Mouse (Mus musculus) hindbrain, embryonic 12.5 days (tissue): ENCODE data around the gene Aak1. TPM values are rescaled to one million over a fixed set of nuclear protein-coding genes. Genes with fewer than 3 reads are reported as not detected.
"Not testable (repeated sequence)": the region's sequence is repeated elsewhere in the genome, so short reads cannot be mapped to it uniquely, and the experiment has no call there.

Experiments
- ATAC-seq: fragments of 200-750 bp; cut with Nextera tagmentation; 2 replicates; pipeline ENCODE4 v1.8.0; 2017; ENCODE audit warnings: moderate TSS enrichment; ENCODE audit not compliant: low FRiP score
- H3K27ac ChIP-seq: fragments of 300-500 bp; sonication (generic); 2 replicates; pipeline ENCODE4 v1.5.1; 2016; ENCODE audit warnings: mild to moderate bottlenecking
- H3K27me3 ChIP-seq: fragments of 300-500 bp; sonication (generic); 2 replicates; pipeline ENCODE4 v1.6.1; 2016; ENCODE audit warnings: mild to moderate bottlenecking
- H3K36me3 ChIP-seq: fragments of 300-500 bp; sonication (generic); 2 replicates; pipeline ENCODE4 v1.6.1; 2016; ENCODE audit warnings: mild to moderate bottlenecking
- H3K4me1 ChIP-seq: fragments of 300-500 bp; sonication (generic); 2 replicates; pipeline ENCODE4 v1.6.1; 2016
- H3K4me2 ChIP-seq: fragments of 300-500 bp; sonication (generic); replicated peaks from 2 replicates; pipeline ENCODE4 v1.6.1; 2016; ENCODE audit warnings: mild to moderate bottlenecking
- H3K4me3 ChIP-seq: fragments of 300-500 bp; sonication (generic); 2 replicates; pipeline ENCODE4 v1.5.1; 2016; ENCODE audit warnings: mild to moderate bottlenecking
- H3K9ac ChIP-seq: fragments of 300-500 bp; sonication (generic); 2 replicates; pipeline ENCODE4 v1.6.1; 2016; ENCODE audit warnings: mild to moderate bottlenecking, moderate library complexity
- H3K9me3 ChIP-seq: fragments of 300-500 bp; sonication (generic); replicated peaks from 2 replicates; pipeline ENCODE4 v1.6.1; 2016; ENCODE audit warnings: mild to moderate bottlenecking
- WGBS: fragments of 180-500 bp; shearing (Covaris S2); methylation state at CpG from one replicate; pipeline ENCODE4 v1.1.7; 2016; 5-methylcytosine and 5-hydroxymethylcytosine counted together
- polyA plus RNA-seq: library from polyadenylated mRNA; unstranded; fragments of >200 nt; fragmentation: Nextera tagmentation; extraction: Ambion mirVana; gene quantifications from 2 replicates; pipeline ENCODE4 v1.2.1, GENCODE M21; 2016

The Aak1 gene
- polyA plus RNA-seq, 1 experiment from 2014 or later: 37.0 TPM

GRCm38 (mm10) chr6:86874711-86875375 is 25.5 kb downstream of the Aak1 start:
- no peak overlapping the region for H3K27ac ChIP-seq
- no peaks in the 10 kb centered on the region for H3K27me3 ChIP-seq
- no peak overlapping the region for H3K9ac ChIP-seq
- no peak for ATAC-seq
- no peaks in the 10 kb centered on the region for H3K4me1 ChIP-seq
- no peaks in the 10 kb centered on the region for H3K9me3 ChIP-seq
- WGBS: 86% methylated on average over 6 of the region's 6 CpGs
- H3K4me2 ChIP-seq: no peak overlapping the region
- no peaks in the 10 kb centered on the region for H3K36me3 ChIP-seq
- no peak overlapping the region for H3K4me3 ChIP-seq

- Histone ChIP-seq H3K4me1 (no peaks in the 10 kb centered on the region), H3K4me2 (no peak overlapping the region), H3K36me3 (no peaks in the 10 kb centered on the region), H3K27ac (no peak overlapping the region), H3K9me3 (no peaks in the 10 kb centered on the region), H3K9ac (no peak overlapping the region), H3K4me3 (no peak overlapping the region), H3K27me3 (no peaks in the 10 kb centered on the region)
- no peak for ATAC-seq
- WGBS: 5% methylated on average over 1 of the region's 1 CpGs
These were observed 27.1 kb downstream of the Aak1 start for GRCm38 (mm10) chr6:86876451-86876850.

- H3K9me3 ChIP-seq, H3K4me2 ChIP-seq, H3K27me3 ChIP-seq, H3K36me3 ChIP-seq, H3K4me3 ChIP-seq, H3K9ac ChIP-seq, H3K27ac ChIP-seq, ATAC-seq, H3K4me1 ChIP-seq: not testable (repeated sequence)
- 85% methylated on average over 3 of the region's 3 CpGs for WGBS
These were observed 29.3 kb downstream of the Aak1 start for GRCm38 (mm10) chr6:86878656-86879055.

- no peak overlapping the region for H3K4me3 ChIP-seq
- 96% methylated on average over 4 of the region's 4 CpGs for WGBS
- H3K4me1 ChIP-seq: no peaks in the 10 kb centered on the region
- no peaks in the 10 kb centered on the region for H3K9me3 ChIP-seq
- no peak overlapping the region for H3K4me2 ChIP-seq
- no peak overlapping the region for H3K27ac ChIP-seq
- no peak for ATAC-seq
- no peaks in the 10 kb centered on the region for H3K27me3 ChIP-seq
- H3K36me3 ChIP-seq: no peaks in the 10 kb centered on the region
- H3K9ac ChIP-seq: no peak overlapping the region
These were observed 30.0 kb downstream of the Aak1 start for GRCm38 (mm10) chr6:86879314-86879713.

GRCm38 (mm10) chr6:86884230-86884629 is 34.9 kb downstream of the Aak1 start:
- Histone ChIP-seq H3K27me3 (no peaks in the 10 kb centered on the region), H3K9me3 (no peaks in the 10 kb centered on the region), H3K27ac (no peak overlapping the region), H3K36me3 (no peaks in the 10 kb centered on the region), H3K9ac (no peak overlapping the region), H3K4me1 (no peaks in the 10 kb centered on the region), H3K4me3 (no peak overlapping the region), H3K4me2 (no peak overlapping the region)
- WGBS: 82% methylated on average over 2 of the region's 2 CpGs
- ATAC-seq: no peak

- Histone ChIP-seq H3K9me3 (no peaks in the 10 kb centered on the region), H3K4me1 (no peaks in the 10 kb centered on the region), H3K27ac (no peak overlapping the region), H3K27me3 (no peaks in the 10 kb centered on the region), H3K4me2 (no peak overlapping the region), H3K4me3 (no peak overlapping the region), H3K9ac (no peak overlapping the region), H3K36me3 (no peaks in the 10 kb centered on the region)
- no peak for ATAC-seq
- WGBS: 86% methylated on average over 6 of the region's 6 CpGs
These were observed 35.4 kb downstream of the Aak1 start for GRCm38 (mm10) chr6:86884746-86885145.

- H3K9me3 ChIP-seq: no peaks in the 10 kb centered on the region
These were observed 36.7 kb downstream of the Aak1 start for GRCm38 (mm10) chr6:86885816-86886529.

GRCm38 (mm10) chr6:86886803-86887202 is 37.5 kb downstream of the Aak1 start:
- 68% methylated on average over 4 of the region's 4 CpGs for WGBS
- ATAC-seq: no peak
- Histone ChIP-seq H3K27ac (no peak overlapping the region), H3K36me3 (no peaks in the 10 kb centered on the region), H3K4me2 (no peak overlapping the region), H3K9me3 (no peaks in the 10 kb centered on the region), H3K9ac (no peak overlapping the region), H3K4me1 (no peaks in the 10 kb centered on the region), H3K4me3 (no peak overlapping the region), H3K27me3 (no peaks in the 10 kb centered on the region)

More at GRCm38 (mm10) chr6:86885816-86886529, 36.7 kb downstream of the Aak1 start:
- no peak overlapping the region for H3K4me3 ChIP-seq
- no peak overlapping the region for H3K4me2 ChIP-seq
- no peaks in the 10 kb centered on the region for H3K27me3 ChIP-seq
- H3K36me3 ChIP-seq: no peaks in the 10 kb centered on the region
- WGBS: 85% methylated on average over 6 of the region's 6 CpGs
- H3K9ac ChIP-seq: no peak overlapping the region
- no peak overlapping the region for H3K27ac ChIP-seq
- no peak for ATAC-seq
- H3K4me1 ChIP-seq: no peaks in the 10 kb centered on the region

GRCm38 (mm10) chr6:86897520-86897919 is 48.2 kb downstream of the Aak1 start:
- no peaks in the 10 kb centered on the region for H3K36me3 ChIP-seq
- no peak overlapping the region for H3K9ac ChIP-seq
- no peak for ATAC-seq
- no peak overlapping the region for H3K4me2 ChIP-seq
- H3K27me3 ChIP-seq: no peaks in the 10 kb centered on the region
- 93% methylated on average over 6 of the region's 6 CpGs for WGBS
- H3K9me3 ChIP-seq: no peaks in the 10 kb centered on the region
- H3K27ac ChIP-seq: no peak overlapping the region
- H3K4me1 ChIP-seq: no peaks in the 10 kb centered on the region
- no peak overlapping the region for H3K4me3 ChIP-seq

GRCm38 (mm10) chr6:86899053-86899452 is 49.7 kb downstream of the Aak1 start:
- 78% methylated on average over 3 of the region's 3 CpGs for WGBS
- no peaks in the 10 kb centered on the region for H3K36me3 ChIP-seq
- no peak overlapping the region for H3K4me3 ChIP-seq
- no peak overlapping the region for H3K9ac ChIP-seq
- ATAC-seq: no peak
- H3K27me3 ChIP-seq: no peaks in the 10 kb centered on the region
- H3K9me3 ChIP-seq: no peaks in the 10 kb centered on the region
- 0 out of 2 replicates have a peak, but pooled peaks cover 3% of the 10 kb centered on the region for H3K4me1 ChIP-seq
- no peak overlapping the region for H3K4me2 ChIP-seq
- H3K27ac ChIP-seq: no peak overlapping the region

GRCm38 (mm10) chr6:86899965-86900364 is 50.6 kb downstream of the Aak1 start:
- whole genome bisulfite sequencing: 76% methylated on average over 3 of the region's 3 CpGs

GRCm38 (mm10) chr6:86900546-86900945 is 51.2 kb downstream of the Aak1 start:
- H3K4me1 ChIP-seq: 0 out of 2 replicates have a peak, but pooled peaks cover 3% of the 10 kb centered on the region
- H3K27me3 ChIP-seq: no peaks in the 10 kb centered on the region
- no peak overlapping the region for H3K9ac ChIP-seq
- no peak overlapping the region for H3K27ac ChIP-seq
- H3K36me3 ChIP-seq: no peaks in the 10 kb centered on the region
- no peak overlapping the region for H3K4me2 ChIP-seq
- no peaks in the 10 kb centered on the region for H3K9me3 ChIP-seq
- 94% methylated on average over 3 of the region's 3 CpGs for WGBS
- no peak for ATAC-seq
- H3K4me3 ChIP-seq: no peak overlapping the region

More at GRCm38 (mm10) chr6:86899965-86900364, 50.6 kb downstream of the Aak1 start:
- Histone ChIP-seq H3K9ac (no peak overlapping the region), H3K9me3 (no peaks in the 10 kb centered on the region), H3K27ac (no peak overlapping the region), H3K4me1 (0 out of 2 replicates have a peak, but pooled peaks cover 3% of the 10 kb centered on the region), H3K27me3 (no peaks in the 10 kb centered on the region), H3K4me2 (no peak overlapping the region), H3K4me3 (no peak overlapping the region), H3K36me3 (no peaks in the 10 kb centered on the region)
- no peak for ATAC-seq

GRCm38 (mm10) chr6:86905500-86905899 is 56.2 kb downstream of the Aak1 start:
- no peaks in the 10 kb centered on the region for H3K36me3 ChIP-seq
- H3K4me3 ChIP-seq: no peak overlapping the region
- H3K4me1 ChIP-seq: 0 out of 2 replicates have a peak, but pooled peaks cover 3% of the 10 kb centered on the region
- no peak overlapping the region for H3K9ac ChIP-seq
- H3K27ac ChIP-seq: no peak overlapping the region
- no peaks in the 10 kb centered on the region for H3K9me3 ChIP-seq
- H3K4me2 ChIP-seq: no peak overlapping the region
- no peak for ATAC-seq
- 74% methylated on average over 2 of the region's 2 CpGs for WGBS
- H3K27me3 ChIP-seq: no peaks in the 10 kb centered on the region
